Mouse (Mus musculus) right cerebral cortex, postnatal 14 days (tissue): ENCODE results near the gene Pank4.

Source experiments
- DNase-seq: peaks from one replicate; pipeline ENCODE4 v3.0.0; 2022

Pank4 gene

GRCm38 (mm10) chr4:155014791-155015190 lies 50.9 kb downstream of the Pank4 start:
- DNase-seq, result peak; percentile 58

DNA sequence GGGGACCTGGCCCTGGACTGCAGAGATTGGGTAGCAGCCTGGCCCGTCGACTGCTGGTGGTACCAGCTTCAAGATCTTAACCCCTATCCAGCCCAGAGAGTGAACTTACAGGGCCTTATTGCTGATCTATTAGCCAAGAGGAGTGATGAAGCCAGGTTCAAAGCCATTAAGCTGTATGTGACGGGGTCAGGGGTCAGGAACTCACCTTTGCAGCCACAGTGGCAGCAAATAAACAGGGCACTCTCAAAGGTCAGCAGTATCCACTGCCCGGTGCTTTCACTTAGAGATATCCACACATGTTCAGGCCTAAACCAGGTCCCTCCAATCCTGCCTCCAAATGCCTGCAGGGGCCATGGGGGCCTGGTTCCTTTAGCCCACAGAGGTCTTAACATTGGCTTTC lies 51.6 kb downstream of the Pank4 start:
- no peak for DNase-seq

DNA sequence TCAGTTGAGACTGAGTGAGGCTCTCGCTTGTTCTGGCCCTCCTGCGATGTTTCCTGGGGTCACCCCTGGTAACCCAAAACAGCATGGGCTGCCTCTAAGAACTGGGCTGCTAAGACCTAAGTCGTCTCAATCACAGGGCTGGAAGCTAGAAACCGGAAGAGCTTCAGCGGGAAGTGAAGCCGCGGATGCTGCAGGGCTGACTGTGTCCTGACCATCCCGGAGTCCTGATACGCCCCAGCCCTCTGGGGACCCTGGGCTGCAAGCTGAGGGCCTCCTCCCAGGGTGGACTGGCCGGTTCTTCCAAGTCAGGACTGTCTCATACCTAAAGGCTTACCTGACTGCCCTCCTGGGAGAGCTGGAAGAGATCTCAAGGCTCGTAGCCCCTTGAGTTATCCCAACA lies 52.9 kb downstream of the Pank4 start:
- no peak for DNase-seq

DNA sequence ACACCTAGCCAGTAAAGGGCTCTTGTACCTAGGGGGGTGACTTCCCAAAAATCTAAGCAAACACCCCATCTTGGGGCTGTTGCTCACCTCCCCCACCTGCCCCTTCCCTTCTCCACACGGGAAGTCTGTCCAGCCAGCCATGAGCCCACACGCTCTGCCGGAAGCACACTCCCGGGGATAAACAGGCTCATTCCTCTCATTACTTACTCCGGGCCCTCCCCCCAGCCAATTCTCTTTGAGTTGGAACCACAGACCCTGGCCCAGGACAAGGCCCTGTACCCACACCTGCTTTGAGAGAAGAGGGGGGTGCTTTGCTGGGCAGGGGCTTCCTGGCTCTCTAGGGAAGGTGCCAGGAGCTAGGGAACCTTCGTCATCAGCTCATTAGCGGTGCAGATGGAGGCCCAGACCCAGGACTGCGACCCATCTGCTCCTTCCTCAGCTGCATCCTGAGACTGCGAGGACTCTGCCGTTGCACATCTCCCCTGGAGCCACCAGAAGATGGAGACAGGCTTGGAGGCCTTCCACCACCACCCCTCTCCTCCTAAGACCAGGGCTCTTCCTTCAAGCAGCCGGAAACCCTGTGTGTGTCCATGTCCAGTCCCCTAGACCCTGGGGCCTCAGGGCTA lies 53.4 kb downstream of the Pank4 start:
- DNase-seq, result no peak

DNA sequence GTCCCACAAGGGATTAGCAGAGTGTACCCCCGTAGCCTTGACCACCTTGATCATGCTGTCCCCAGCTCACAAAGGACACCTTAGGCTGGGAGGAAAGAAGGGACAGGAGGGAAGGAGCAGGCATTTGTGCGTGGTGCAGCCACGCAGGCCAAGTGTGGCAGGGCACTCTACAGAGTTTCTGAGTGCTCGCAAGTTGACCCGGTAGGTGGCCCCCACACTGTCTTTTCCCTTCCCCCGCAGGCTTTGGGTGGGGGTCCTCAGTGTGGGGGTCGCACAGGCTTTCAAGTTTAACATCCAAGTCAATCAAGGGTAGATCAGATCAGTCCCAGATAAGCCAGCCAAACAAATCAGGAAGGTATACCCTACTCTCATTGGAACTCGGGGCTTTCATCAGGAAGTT lies 54.1 kb downstream of the Pank4 start:
- DNase-seq, result no peak

DNA sequence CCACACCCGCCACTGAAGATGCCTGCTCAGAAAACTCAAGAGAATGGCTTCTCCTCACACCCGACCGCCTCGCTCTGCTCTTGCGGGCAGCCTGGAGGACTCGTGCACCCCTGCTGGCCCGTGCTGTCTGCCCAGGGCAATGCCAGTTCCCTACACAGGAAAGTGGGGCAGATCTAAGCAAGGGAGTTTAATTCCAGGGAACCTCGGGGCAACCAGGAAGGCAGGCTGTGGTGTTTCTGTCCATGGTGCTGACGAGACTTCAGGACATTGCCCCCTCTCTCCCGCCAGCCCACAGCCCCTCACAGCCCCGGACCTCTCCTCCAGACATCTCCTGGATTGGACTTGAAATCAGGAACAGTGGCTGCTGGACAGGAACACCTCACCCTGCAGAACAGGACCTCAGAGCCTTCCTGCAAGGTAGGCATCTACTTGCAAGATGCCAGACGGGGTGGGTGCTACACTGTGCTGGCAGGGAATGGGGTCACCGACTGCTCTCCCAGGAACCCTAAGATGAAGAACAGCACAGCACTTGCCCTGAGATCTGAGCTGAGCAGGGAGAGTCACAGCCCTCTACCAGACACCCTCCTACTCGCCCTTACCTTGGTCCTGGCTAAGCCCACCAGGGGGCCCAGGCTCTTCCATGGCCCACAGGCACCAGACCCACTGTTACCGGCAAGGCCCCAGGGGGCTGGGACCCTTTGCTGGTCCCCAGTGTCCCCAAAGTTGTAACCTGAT lies 54.8 kb downstream of the Pank4 start:
- DNase-seq, result no peak

DNA sequence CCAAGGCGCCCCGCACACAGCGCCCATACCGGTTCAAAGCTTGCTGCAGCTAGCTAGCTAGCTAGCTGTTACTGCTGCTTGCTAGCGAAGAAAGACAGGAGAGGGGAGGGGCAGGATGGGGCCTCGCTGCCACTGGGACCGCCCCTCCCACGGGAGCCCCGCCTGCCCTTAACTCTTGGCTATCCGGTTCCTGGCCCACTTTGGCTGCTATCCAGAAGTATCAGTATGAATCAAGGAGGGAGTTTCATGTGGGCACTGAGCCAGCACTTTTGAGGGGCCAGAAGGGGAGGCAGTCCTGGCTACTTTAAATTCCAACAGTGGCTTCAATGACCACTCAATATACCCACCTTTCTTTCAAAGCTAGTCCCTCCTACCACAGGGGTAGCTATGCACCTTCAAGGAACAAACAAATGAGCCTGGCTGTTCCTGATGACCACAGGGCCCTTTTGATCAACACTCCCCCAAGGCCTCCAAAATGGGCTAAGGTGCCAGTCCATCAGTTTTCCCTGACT lies 55.5 kb downstream of the Pank4 start:
- DNase-seq, result peak; percentile 54

GRCm38 (mm10) chr4:155020141-155020540 lies 56.2 kb downstream of the Pank4 start:
- DNase-seq, result no peak

DNA sequence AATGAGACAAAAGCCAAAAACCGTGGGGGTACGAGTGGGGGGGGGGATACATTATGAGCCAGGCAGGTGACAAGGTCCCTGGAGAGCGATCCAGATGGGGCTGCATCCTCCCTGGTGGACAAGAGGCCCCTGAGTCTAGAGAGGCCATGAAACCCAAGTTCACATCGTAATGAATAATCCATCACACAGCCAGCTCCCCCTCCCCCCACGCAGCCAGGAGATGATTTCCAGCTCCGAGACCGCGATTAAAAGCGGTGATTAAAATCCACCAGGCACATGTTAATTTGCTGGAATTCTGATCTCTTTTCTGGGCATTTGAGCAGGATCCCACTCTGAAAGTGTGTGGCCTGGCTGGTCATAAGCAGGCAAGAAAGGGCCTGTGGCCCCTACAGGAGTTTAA lies 56.9 kb downstream of the Pank4 start:
- DNase-seq, result no peak

- no peak for DNase-seq
Observed at GRCm38 (mm10) chr4:155022228-155022855, 58.4 kb downstream of the Pank4 start.

GRCm38 (mm10) chr4:155024170-155025010 lies 60.5 kb downstream of the Pank4 start:
- DNase-seq, result no peak
